Mouse (Mus musculus) megakaryocyte, embryonic 14.5 days (primary cell): ENCODE measurements around the gene Acin1. TPM values are rescaled to one million over a fixed set of nuclear protein-coding genes. Genes with fewer than 3 reads are reported as not detected.
A peak's percentile ranks its signal among the peaks of the same experiment; 100 is the strongest.
"Not testable (repeated sequence)": the region's sequence is repeated elsewhere in the genome, so short reads cannot be mapped to it uniquely, and the experiment has no call there.

Experiments
- H3K27me3 ChIP-seq: replicated peaks from 2 replicates; pipeline ENCODE3; 2012; ENCODE audit warnings: inconsistent platforms
- H3K36me3 ChIP-seq: replicated peaks from 2 replicates; pipeline ENCODE3; 2012; ENCODE audit warnings: low read length, inconsistent platforms, mixed read lengths
- H3K4me1 ChIP-seq: 2 replicates; pipeline ENCODE4 v1.6.1; 2012; ENCODE audit warnings: inconsistent platforms
- H3K4me3 ChIP-seq: replicated peaks from 2 replicates; pipeline ENCODE3; 2012; ENCODE audit warnings: moderate library complexity, mild to moderate bottlenecking, inconsistent platforms
- H3K9me3 ChIP-seq: 2 replicates; pipeline ENCODE4 v1.6.1; 2012; ENCODE audit warnings: inconsistent platforms
- FLI1 ChIP-seq: IDR thresholded peaks from 2 replicates; pipeline ENCODE4 v1.6.1; 2012; ENCODE audit warnings: low read length, inconsistent platforms, mixed read lengths
- GATA1 ChIP-seq: IDR thresholded peaks from 3 replicates; pipeline ENCODE4 v1.6.1; 2012; ENCODE audit warnings: mixed read lengths, low read length, inconsistent platforms, borderline replicate concordance
- polyA plus RNA-seq: library from polyadenylated mRNA; stranded (reverse); fragments of >175 nt; gene quantifications from 2 replicates; pipeline ENCODE4 v1.2.3, GENCODE M21; 2012; ENCODE audit warnings: low replicate concordance; ENCODE audit not compliant: insufficient read depth

Acin1 gene
- polyA plus RNA-seq, 1 experiment: 218 TPM

GRCm38 (mm10) chr14:54623334-54623733 is 63.4 kb downstream of the Acin1 start:
- no peaks in the 10 kb centered on the region for H3K9me3 ChIP-seq
- H3K4me3 ChIP-seq: no peak overlapping the region
- no peaks in the 10 kb centered on the region for H3K36me3 ChIP-seq
- peaks cover 37% of the 10 kb centered on the region for H3K27me3 ChIP-seq
- TF ChIP-seq FLI1 (no peak), GATA1 (no peak)
- H3K4me1 ChIP-seq: peaks cover 3% of the 10 kb centered on the region

GRCm38 (mm10) chr14:54621133-54621532 is 65.6 kb downstream of the Acin1 start, which contains the start of gene Psmb11:
Psmb11 (plus strand) TSS chr14:54621433.
- Histone ChIP-seq H3K4me1 (peaks cover 4% of the 10 kb centered on the region), H3K9me3 (no peaks in the 10 kb centered on the region), H3K4me3 (no peak within 1 kb of the TSS), H3K36me3 (peaks cover 3% of the 10 kb centered on the region), H3K27me3 (peaks cover 21% of the 10 kb centered on the region)
- TF ChIP-seq GATA1 (no peak), FLI1 (no peak)

- TF ChIP-seq GATA1 (no peak), FLI1 (no peak)
Observed at GRCm38 (mm10) chr14:54617897-54618365, 68.8 kb downstream of the Acin1 start, which contains the start of gene Psmb5. Psmb5 (minus strand) TSS chr14:54618022.

GRCm38 (mm10) chr14:54617152-54617896 is 69.4 kb downstream of the Acin1 start:
- TF ChIP-seq FLI1 (no peak), GATA1 (no peak)
- Histone ChIP-seq H3K4me1 (peaks cover 23% of the 10 kb centered on the region), H3K4me3 (peak overlapping the region; percentile 93), H3K27me3 (peaks cover 2% of the 10 kb centered on the region), H3K36me3 (peaks cover 34% of the 10 kb centered on the region), H3K9me3 (no peaks in the 10 kb centered on the region)

More at GRCm38 (mm10) chr14:54617897-54618365, 68.8 kb downstream of the Acin1 start, which contains the start of gene Psmb5:
- Histone ChIP-seq H3K9me3 (no peaks in the 10 kb centered on the region), H3K36me3 (peaks cover 28% of the 10 kb centered on the region), H3K4me1 (peaks cover 20% of the 10 kb centered on the region), H3K4me3 (peak within 1 kb of the TSS; percentile 93), H3K27me3 (peaks cover 3% of the 10 kb centered on the region)

- TF ChIP-seq FLI1 (no peak), GATA1 (no peak)
- Histone ChIP-seq H3K9me3 (no peaks in the 10 kb centered on the region), H3K27me3 (peaks cover 2% of the 10 kb centered on the region), H3K4me3 (peak overlapping the region; percentile 67), H3K4me1 (peaks cover 23% of the 10 kb centered on the region), H3K36me3 (peaks cover 43% of the 10 kb centered on the region)
Observed at GRCm38 (mm10) chr14:54616226-54616825, 70.4 kb downstream of the Acin1 start.

- Histone ChIP-seq H3K4me1 (peaks cover 30% of the 10 kb centered on the region), H3K36me3 (peaks cover 57% of the 10 kb centered on the region)
- H3K27me3 ChIP-seq, H3K4me3 ChIP-seq, H3K9me3 ChIP-seq: not testable (repeated sequence)
Observed at GRCm38 (mm10) chr14:54614130-54614529, 72.6 kb downstream of the Acin1 start.

GRCm38 (mm10) chr14:54610648-54611047 is 76.1 kb downstream of the Acin1 start:
- TF ChIP-seq GATA1 (no peak), FLI1 (no peak)
- H3K27me3 ChIP-seq: no peaks in the 10 kb centered on the region
- peaks cover 31% of the 10 kb centered on the region for H3K4me1 ChIP-seq
- H3K9me3 ChIP-seq: no peaks in the 10 kb centered on the region
- H3K36me3 ChIP-seq: peaks cover 51% of the 10 kb centered on the region
- no peak overlapping the region for H3K4me3 ChIP-seq

GRCm38 (mm10) chr14:54609962-54610361 is 76.8 kb downstream of the Acin1 start:
- Histone ChIP-seq H3K27me3 (no peaks in the 10 kb centered on the region), H3K36me3 (peaks cover 44% of the 10 kb centered on the region), H3K4me1 (peaks cover 28% of the 10 kb centered on the region), H3K4me3 (no peak overlapping the region), H3K9me3 (no peaks in the 10 kb centered on the region)
- TF ChIP-seq GATA1 (no peak), FLI1 (no peak)

- no peaks in the 10 kb centered on the region for H3K9me3 ChIP-seq
- TF ChIP-seq FLI1 (no peak), GATA1 (no peak)
- H3K27me3 ChIP-seq: no peaks in the 10 kb centered on the region
Observed at GRCm38 (mm10) chr14:54609245-54609644, 77.5 kb downstream of the Acin1 start.

GRCm38 (mm10) chr14:54607226-54607625 is 79.5 kb downstream of the Acin1 start:
- Histone ChIP-seq H3K4me3 (peak overlapping the region; percentile 35), H3K4me1 (peaks cover 40% of the 10 kb centered on the region), H3K36me3 (peaks cover 22% of the 10 kb centered on the region), H3K27me3 (no peaks in the 10 kb centered on the region), H3K9me3 (no peaks in the 10 kb centered on the region)
- TF ChIP-seq FLI1 (no peak), GATA1 (no peak)

More at GRCm38 (mm10) chr14:54609245-54609644, 77.5 kb downstream of the Acin1 start:
- Histone ChIP-seq H3K36me3 (peaks cover 36% of the 10 kb centered on the region), H3K4me3 (no peak overlapping the region), H3K4me1 (peaks cover 30% of the 10 kb centered on the region)
